Mouse (Mus musculus) hindbrain, embryonic 12.5 days (tissue): Measurements from ENCODE around the gene Fra10ac1. TPM values are rescaled to one million over a fixed set of nuclear protein-coding genes. Genes with fewer than 3 reads are reported as not detected.
A peak's percentile ranks its signal among the peaks of the same experiment; 100 is the strongest.

Experiments used
- ATAC-seq: fragments of 200-750 bp; cut with Nextera tagmentation; 2 replicates; pipeline ENCODE4 v1.8.0; 2017; ENCODE audit warnings: moderate TSS enrichment; ENCODE audit not compliant: low FRiP score
- H3K27ac ChIP-seq: fragments of 300-500 bp; sonication (generic); 2 replicates; pipeline ENCODE4 v1.5.1; 2016; ENCODE audit warnings: mild to moderate bottlenecking
- H3K27me3 ChIP-seq: fragments of 300-500 bp; sonication (generic); 2 replicates; pipeline ENCODE4 v1.6.1; 2016; ENCODE audit warnings: mild to moderate bottlenecking
- H3K36me3 ChIP-seq: fragments of 300-500 bp; sonication (generic); 2 replicates; pipeline ENCODE4 v1.6.1; 2016; ENCODE audit warnings: mild to moderate bottlenecking
- H3K4me1 ChIP-seq: fragments of 300-500 bp; sonication (generic); 2 replicates; pipeline ENCODE4 v1.6.1; 2016
- H3K4me2 ChIP-seq: fragments of 300-500 bp; sonication (generic); replicated peaks from 2 replicates; pipeline ENCODE4 v1.6.1; 2016; ENCODE audit warnings: mild to moderate bottlenecking
- H3K4me3 ChIP-seq: fragments of 300-500 bp; sonication (generic); 2 replicates; pipeline ENCODE4 v1.5.1; 2016; ENCODE audit warnings: mild to moderate bottlenecking
- H3K9ac ChIP-seq: fragments of 300-500 bp; sonication (generic); 2 replicates; pipeline ENCODE4 v1.6.1; 2016; ENCODE audit warnings: mild to moderate bottlenecking, moderate library complexity
- H3K9me3 ChIP-seq: fragments of 300-500 bp; sonication (generic); replicated peaks from 2 replicates; pipeline ENCODE4 v1.6.1; 2016; ENCODE audit warnings: mild to moderate bottlenecking
- WGBS: fragments of 180-500 bp; shearing (Covaris S2); methylation state at CpG from one replicate; pipeline ENCODE4 v1.1.7; 2016; 5-methylcytosine and 5-hydroxymethylcytosine counted together
- polyA plus RNA-seq: library from polyadenylated mRNA; unstranded; fragments of >200 nt; fragmentation: Nextera tagmentation; extraction: Ambion mirVana; gene quantifications from 2 replicates; pipeline ENCODE4 v1.2.1, GENCODE M21; 2016

Gene Fra10ac1
- polyA plus RNA-seq, 1 experiment from 2014 or later, result 52.7 TPM

DNA sequence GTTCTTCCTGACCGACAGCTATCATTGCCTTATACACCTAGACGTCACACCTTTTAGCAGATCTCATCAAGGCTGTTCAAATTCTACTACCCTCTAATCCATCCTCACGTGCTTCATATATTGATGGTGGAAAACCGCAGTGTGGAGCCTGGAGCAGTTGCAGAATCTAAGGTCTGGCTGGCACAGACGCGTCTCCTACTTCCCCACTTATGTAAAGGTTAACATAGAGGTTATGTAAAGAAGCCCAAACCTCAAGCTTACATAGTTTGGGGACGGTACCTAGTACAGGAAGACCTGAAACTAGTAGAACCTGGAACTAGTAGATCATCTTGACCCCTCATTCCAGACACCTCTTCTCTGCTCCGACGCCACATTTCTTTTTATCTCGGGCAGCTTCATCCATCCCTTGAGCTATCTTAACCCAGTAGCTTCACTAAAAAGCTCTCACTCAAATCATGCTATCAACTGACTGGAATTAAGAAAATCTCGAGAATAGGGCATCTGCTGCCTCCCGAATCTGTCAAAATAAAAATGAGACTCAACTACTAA, 526 bp downstream of the Fra10ac1 start:
- H3K9ac ChIP-seq, result peak overlapping the region; percentile 66
- WGBS, result 14% methylated on average over 12 of the region's 12 CpGs
- ATAC-seq, result peak; percentile 41
- peak overlapping the region; percentile 65 for H3K4me2 ChIP-seq
- H3K4me1 ChIP-seq, result peaks cover 7% of the 10 kb centered on the region
- no peaks in the 10 kb centered on the region for H3K27me3 ChIP-seq
- H3K9me3 ChIP-seq, result no peaks in the 10 kb centered on the region
- H3K36me3 ChIP-seq, result peaks cover 3% of the 10 kb centered on the region
- H3K4me3 ChIP-seq, result peak overlapping the region; percentile 51
- peak overlapping the region; percentile 89 for H3K27ac ChIP-seq

DNA sequence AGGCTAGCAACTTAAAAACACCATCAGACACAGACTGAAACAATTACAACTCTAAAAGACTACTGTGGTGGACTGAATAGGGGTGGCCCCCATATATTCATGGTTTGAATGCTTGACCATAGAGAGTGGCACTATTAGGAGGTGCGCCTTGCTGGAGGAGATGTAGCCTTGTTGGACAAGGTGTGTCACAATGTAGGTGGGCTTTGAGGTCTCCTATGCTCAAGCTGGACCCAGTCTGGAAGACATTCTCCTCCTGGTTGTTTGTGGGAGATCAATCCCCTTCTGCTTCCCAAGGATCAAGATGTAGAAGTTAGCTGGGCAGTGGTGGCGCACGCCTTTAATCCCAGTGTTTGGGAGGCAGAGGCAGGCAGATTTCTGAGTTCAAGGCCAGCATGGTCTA, 6.3 kb downstream of the Fra10ac1 start:
- H3K9me3 ChIP-seq, result no peaks in the 10 kb centered on the region
- ATAC-seq, result no peak

DNA sequence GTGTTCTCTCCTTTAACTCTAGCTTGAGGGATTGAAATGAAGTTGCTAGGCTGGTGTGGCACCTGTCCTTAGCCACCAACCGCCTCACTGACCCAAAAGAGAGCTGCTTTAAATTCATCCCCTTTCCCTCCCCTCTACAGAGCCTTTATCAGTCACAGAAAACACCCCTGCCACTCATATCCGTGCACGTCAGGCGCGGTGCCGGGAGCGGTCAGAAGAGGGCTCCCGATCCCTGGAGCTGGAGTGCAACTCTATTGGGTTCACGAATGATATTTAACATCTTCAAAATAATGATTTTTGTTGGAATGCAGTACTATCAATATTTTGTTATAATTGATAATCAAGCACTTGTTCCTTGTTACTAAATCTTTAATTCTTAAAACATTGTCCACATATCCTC, 17.3 kb downstream of the Fra10ac1 start:
- Histone ChIP-seq H3K4me1 (no peaks in the 10 kb centered on the region), H3K36me3 (peaks cover 19% of the 10 kb centered on the region), H3K9ac (no peak overlapping the region), H3K4me2 (no peak overlapping the region), H3K27me3 (no peaks in the 10 kb centered on the region), H3K9me3 (no peaks in the 10 kb centered on the region), H3K27ac (no peak overlapping the region), H3K4me3 (no peak overlapping the region)
- WGBS, result 55% methylated on average over 9 of the region's 9 CpGs
- ATAC-seq, result no peak

More for the DNA sequence above, 6.3 kb downstream of the Fra10ac1 start:
- 98% methylated on average over 3 of the region's 3 CpGs for WGBS
- no peak overlapping the region for H3K9ac ChIP-seq
- H3K27ac ChIP-seq, result no peak overlapping the region
- peaks cover 29% of the 10 kb centered on the region for H3K36me3 ChIP-seq
- no peak overlapping the region for H3K4me3 ChIP-seq
- no peak overlapping the region for H3K4me2 ChIP-seq
- H3K27me3 ChIP-seq, result no peaks in the 10 kb centered on the region
- H3K4me1 ChIP-seq, result no peaks in the 10 kb centered on the region

DNA sequence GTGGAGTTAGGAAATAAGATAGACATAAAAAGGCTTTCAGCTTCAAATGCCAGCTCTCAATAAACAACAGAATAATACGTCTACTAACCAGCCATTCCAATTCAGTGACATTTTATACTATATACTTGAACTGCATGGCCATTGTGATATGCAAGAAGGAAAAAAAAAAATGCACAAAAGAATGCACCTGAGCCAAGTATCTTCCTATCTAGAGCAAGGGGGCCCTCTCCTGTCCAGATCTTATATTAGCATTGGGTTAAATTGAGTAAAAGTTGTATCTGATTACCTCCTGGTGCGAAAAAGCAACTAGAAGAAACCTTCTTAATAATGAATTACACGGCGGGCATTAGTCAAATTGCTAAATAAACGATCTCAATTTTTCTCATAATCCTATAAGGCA, 25.2 kb downstream of the Fra10ac1 start:
- Histone ChIP-seq H3K4me2 (no peak overlapping the region), H3K4me3 (no peak overlapping the region), H3K27ac (no peak overlapping the region), H3K9ac (no peak overlapping the region), H3K4me1 (no peaks in the 10 kb centered on the region), H3K9me3 (no peaks in the 10 kb centered on the region), H3K27me3 (no peaks in the 10 kb centered on the region), H3K36me3 (peaks cover 8% of the 10 kb centered on the region)
- 92% methylated on average over 5 of the region's 5 CpGs for WGBS
- ATAC-seq, result no peak

DNA sequence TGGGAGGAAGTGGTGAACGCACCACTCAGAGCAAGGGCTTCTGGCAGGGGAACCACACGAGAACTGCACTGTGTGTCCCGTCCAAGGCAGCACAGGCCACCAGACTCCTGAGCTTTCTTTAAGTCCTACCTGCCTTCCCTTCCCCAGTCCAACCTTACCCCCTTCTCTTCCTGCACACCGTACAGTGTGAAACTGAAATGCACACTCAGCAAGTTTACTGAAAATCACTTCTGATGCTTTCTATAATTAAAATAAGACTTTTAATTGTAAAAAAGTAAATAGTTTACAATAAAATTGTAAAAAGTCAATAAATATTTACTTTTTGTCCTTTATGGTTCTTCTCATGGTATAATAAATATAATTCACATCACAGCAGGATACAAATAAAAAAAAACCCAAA, 28.7 kb downstream of the Fra10ac1 start:
- ATAC-seq, result no peak
- Histone ChIP-seq H3K36me3 (no peaks in the 10 kb centered on the region), H3K4me1 (no peaks in the 10 kb centered on the region), H3K27me3 (no peaks in the 10 kb centered on the region), H3K9me3 (no peaks in the 10 kb centered on the region), H3K9ac (no peak overlapping the region), H3K27ac (no peak overlapping the region), H3K4me3 (no peak overlapping the region), H3K4me2 (no peak overlapping the region)
- WGBS, result 93% methylated on average over 4 of the region's 4 CpGs

DNA sequence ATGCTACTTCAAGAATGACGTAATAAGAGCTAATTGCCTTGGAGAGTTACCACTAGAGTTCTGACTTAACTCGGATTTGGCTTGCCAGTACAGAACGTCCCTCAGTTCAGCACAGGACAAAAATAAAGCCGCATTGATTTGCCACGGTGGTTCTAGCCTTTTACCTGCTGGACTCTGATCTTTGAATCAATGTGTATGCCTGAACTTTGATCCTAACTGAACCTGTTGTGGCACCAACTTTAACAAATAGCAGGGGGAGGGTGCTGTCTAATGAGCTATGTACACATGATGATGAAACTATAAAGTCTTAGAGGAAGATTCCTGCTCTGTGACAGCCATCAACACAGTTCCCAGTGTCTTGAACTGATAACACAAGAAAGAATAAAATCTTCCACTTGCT, 32.5 kb downstream of the Fra10ac1 start:
- Histone ChIP-seq H3K36me3 (peaks cover 4% of the 10 kb centered on the region), H3K9me3 (no peaks in the 10 kb centered on the region), H3K27me3 (no peaks in the 10 kb centered on the region), H3K9ac (no peak overlapping the region), H3K4me3 (no peak overlapping the region), H3K27ac (no peak overlapping the region), H3K4me1 (no peaks in the 10 kb centered on the region), H3K4me2 (no peak overlapping the region)
- ATAC-seq, result no peak
- WGBS, result 88% methylated on average over 5 of the region's 5 CpGs

DNA sequence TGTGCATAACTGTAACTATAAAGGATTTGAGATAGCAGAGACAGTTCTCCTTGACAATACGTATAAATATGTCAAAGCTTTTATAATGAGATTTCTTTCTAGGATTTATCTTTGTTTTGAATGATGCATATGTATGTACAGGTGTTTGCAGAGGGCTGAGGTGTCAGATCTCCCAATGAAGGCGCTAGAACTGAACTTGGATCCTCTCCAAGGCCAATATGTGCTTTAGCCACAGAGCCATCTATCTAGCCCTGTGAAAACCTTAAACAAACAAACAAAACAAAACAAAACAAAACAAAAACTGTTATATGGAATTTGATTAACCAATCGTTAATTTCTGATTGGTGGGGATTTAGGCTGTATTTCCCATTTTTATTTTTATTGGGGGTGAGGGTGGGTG, 33.4 kb downstream of the Fra10ac1 start:
- no peak for ATAC-seq
- H3K36me3 ChIP-seq, result peaks cover 5% of the 10 kb centered on the region
- H3K27ac ChIP-seq, result no peak overlapping the region
- H3K9ac ChIP-seq, result no peak overlapping the region
- no peaks in the 10 kb centered on the region for H3K27me3 ChIP-seq
- no peak overlapping the region for H3K4me3 ChIP-seq
- no peaks in the 10 kb centered on the region for H3K9me3 ChIP-seq
- no peaks in the 10 kb centered on the region for H3K4me1 ChIP-seq
- no peak overlapping the region for H3K4me2 ChIP-seq
- 93% methylated on average over 3 of the region's 3 CpGs for WGBS

DNA sequence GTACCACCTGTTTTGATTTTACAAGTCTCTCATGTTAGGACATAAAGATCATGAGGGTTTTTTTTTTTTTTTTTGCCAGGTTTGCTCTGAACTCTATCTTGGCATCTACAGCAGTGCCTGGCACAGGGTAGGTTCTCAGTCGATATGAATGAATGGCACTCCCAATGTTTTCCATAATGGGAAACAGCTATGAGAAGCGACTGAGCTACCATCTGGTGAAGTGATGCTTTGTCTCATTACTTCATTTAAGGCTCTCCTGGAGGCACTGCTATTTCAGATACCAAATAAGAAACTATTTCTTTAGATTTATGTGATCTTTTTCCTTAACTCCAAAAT, 36.6 kb downstream of the Fra10ac1 start:
- no peak for ATAC-seq
- Histone ChIP-seq H3K36me3 (peaks cover 5% of the 10 kb centered on the region), H3K27me3 (no peaks in the 10 kb centered on the region), H3K4me1 (no peaks in the 10 kb centered on the region), H3K4me2 (no peak overlapping the region), H3K4me3 (no peak overlapping the region), H3K27ac (no peak overlapping the region), H3K9ac (no peak overlapping the region), H3K9me3 (no peaks in the 10 kb centered on the region)
- whole genome bisulfite sequencing, result 92% methylated on average over 2 of the region's 2 CpGs

DNA sequence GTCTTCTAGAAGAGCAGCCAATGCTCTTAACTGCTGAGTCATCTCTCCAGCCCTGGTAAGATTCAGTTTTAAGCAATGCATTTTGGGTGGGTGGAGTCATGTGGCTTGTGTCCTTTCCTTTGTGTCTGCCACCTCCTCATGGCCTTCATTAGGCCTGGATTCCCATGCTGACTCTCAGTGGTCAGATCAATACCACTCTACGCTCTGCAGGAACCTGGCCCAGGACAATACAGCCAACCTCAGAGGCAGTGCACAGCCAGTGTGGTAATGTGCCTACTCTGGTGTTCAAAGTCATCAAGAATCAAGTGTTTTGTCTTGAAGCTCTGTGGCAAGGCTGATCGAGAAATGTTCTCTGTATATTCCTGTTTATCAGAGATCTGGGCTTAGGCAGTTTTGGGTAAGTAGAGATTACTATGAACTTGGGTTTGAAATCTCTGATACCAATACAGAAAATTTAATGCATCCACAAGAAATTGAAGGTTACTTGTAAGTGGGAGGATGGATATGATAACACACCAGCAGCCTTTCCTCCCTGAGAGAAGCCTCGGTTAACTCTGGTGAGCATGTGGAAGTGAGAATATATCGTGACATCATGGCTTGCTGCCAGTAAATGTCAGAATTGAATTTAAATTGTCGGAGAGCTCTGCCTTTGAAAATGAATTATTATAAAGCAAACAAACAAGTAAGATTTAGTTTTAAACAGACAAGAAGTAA, 37.2 kb downstream of the Fra10ac1 start:
- no peak overlapping the region for H3K4me3 ChIP-seq
- H3K27me3 ChIP-seq, result no peaks in the 10 kb centered on the region
- H3K27ac ChIP-seq, result no peak overlapping the region
- H3K9ac ChIP-seq, result no peak overlapping the region
- no peaks in the 10 kb centered on the region for H3K9me3 ChIP-seq
- ATAC-seq, result no peak
- no peaks in the 10 kb centered on the region for H3K4me1 ChIP-seq
- WGBS, result 91% methylated on average over 5 of the region's 5 CpGs
- peaks cover 5% of the 10 kb centered on the region for H3K36me3 ChIP-seq
- H3K4me2 ChIP-seq, result no peak overlapping the region

DNA sequence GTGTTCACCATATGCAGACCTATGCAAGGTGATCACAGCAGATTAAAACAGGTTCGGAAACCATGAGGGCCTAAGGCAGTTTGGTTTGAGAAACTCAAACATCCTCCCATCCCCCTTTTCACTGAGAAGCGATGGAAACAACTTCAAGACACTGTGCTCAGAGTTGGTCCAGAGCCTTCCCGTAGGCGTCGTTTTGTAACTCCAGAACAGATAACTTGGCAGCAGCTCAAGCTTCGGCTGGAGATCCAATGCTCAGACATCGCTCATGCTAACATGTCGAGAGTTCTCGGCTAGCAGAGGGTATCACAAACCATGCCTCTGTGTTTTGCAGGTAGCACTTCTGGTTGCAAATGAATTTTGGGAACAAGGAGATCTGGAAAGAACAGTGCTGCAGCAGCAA, 44.3 kb downstream of the Fra10ac1 start:
- no peak for ATAC-seq
- Histone ChIP-seq H3K36me3 (0 out of 2 replicates have a peak, but pooled peaks cover 5% of the 10 kb centered on the region), H3K4me2 (no peak overlapping the region), H3K4me1 (no peaks in the 10 kb centered on the region), H3K9ac (no peak overlapping the region), H3K27me3 (no peaks in the 10 kb centered on the region), H3K9me3 (no peaks in the 10 kb centered on the region), H3K4me3 (no peak overlapping the region), H3K27ac (no peak overlapping the region)
- WGBS, result 92% methylated on average over 9 of the region's 9 CpGs

DNA sequence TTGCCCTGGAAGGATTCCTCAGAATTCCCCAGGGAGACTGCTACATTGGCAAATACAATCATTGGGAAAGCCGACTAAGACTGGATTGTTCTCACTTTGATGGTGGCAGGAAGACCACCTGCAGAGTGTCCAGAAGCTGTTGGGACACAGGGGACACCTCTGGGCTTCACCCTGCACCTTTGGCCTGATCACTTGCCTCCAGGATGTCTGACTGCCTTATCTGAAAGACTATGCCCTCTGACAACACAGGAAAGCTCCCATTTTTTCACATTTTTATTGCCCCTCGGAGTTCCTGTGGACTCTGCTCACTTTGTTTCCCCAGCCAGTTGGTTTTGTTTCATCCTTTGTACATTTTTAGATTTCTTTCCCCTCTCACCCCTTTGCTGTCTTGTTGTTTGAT, 59.3 kb downstream of the Fra10ac1 start:
- Histone ChIP-seq H3K4me1 (no peaks in the 10 kb centered on the region), H3K27ac (no peak overlapping the region), H3K4me2 (no peak overlapping the region), H3K9me3 (no peaks in the 10 kb centered on the region), H3K36me3 (no peaks in the 10 kb centered on the region), H3K27me3 (no peaks in the 10 kb centered on the region), H3K9ac (no peak overlapping the region), H3K4me3 (no peak overlapping the region)
- no peak for ATAC-seq
- WGBS, result 69% methylated on average over 2 of the region's 2 CpGs

DNA sequence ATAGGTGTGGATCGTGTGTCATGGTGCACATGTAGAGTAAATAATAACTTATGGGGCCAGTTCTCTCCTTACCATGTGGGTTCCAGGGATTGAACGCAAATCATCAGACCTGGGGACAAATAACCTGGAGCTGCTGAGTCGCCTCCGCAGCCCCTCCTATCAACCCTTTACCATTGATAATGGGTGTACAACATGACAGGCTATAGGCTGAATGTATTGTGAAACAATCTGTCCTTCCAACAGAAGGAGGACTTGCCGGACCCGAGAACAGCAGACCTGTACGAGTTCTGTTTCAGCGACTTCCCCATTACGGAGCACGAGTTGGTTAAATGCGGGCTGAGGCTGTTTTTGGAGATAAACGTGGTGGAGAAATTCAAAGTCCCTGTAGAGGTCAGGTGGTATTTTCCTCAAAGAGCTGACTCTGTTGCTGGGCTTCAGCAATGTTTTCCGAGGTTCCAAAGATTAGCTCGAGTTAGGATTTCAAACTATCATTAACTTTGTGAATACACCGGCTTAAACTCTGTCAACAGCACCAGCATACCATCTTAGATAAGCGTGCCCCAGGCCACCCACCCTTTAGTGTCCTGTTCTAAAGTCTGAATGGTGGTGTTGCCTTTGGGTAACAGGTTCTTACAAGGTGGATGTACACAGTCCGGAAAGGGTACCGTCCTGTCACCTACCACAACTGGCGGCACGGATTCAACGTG, 62.2 kb downstream of the Fra10ac1 start:
- H3K27ac ChIP-seq, result no peak overlapping the region
- no peak for ATAC-seq
- no peaks in the 10 kb centered on the region for H3K4me1 ChIP-seq
- H3K9me3 ChIP-seq, result no peaks in the 10 kb centered on the region
- H3K27me3 ChIP-seq, result no peaks in the 10 kb centered on the region
- H3K9ac ChIP-seq, result no peak overlapping the region
- no peak overlapping the region for H3K4me3 ChIP-seq
- H3K36me3 ChIP-seq, result no peaks in the 10 kb centered on the region
- 94% methylated on average over 21 of the region's 21 CpGs for WGBS
- no peak overlapping the region for H3K4me2 ChIP-seq

DNA sequence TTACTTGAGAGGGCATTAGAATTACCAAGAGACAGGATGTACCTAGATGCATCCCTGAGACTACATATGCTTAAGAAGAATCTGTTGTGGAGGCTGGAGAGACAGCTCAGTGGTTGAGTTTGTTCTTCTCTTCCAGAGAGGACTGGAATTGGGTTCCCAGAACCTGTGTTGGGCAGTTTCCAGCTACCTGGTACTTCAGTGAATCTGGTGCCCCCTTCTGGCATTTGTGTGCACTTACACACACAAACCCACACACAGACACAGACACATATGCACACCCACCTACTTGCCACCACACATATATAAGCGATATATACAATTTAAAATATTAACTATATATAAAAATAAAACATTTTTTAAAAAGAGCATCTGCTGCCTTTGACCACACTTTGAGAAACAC, 67.7 kb downstream of the Fra10ac1 start:
- Histone ChIP-seq H3K36me3 (no peaks in the 10 kb centered on the region), H3K4me3 (no peak overlapping the region), H3K4me2 (no peak overlapping the region), H3K9me3 (no peaks in the 10 kb centered on the region), H3K27me3 (no peaks in the 10 kb centered on the region), H3K27ac (no peak overlapping the region), H3K4me1 (no peaks in the 10 kb centered on the region), H3K9ac (no peak overlapping the region)
- no peak for ATAC-seq
- WGBS, result 100% methylated on average over 1 of the region's 1 CpGs
